Mouse (Mus musculus) kidney, embryonic 15.5 days (tissue): ENCODE measurements around the gene Fam189b. TPM values are rescaled to one million over a fixed set of nuclear protein-coding genes. Genes with fewer than 3 reads are reported as not detected.

Experiments
- ATAC-seq: fragments of 200-750 bp; cut with Nextera tagmentation; replicated peaks from 2 replicates; pipeline ENCODE4 v1.8.0; 2017; ENCODE audit warnings: moderate TSS enrichment; ENCODE audit not compliant: low FRiP score
- H3K27ac ChIP-seq: fragments of 300-500 bp; sonication (generic); 2 replicates; pipeline ENCODE4 v1.5.1; 2015; ENCODE audit warnings: mild to moderate bottlenecking, inconsistent platforms
- H3K27me3 ChIP-seq: fragments of 300-500 bp; sonication (generic); 2 replicates; pipeline ENCODE4 v1.6.1; 2015; ENCODE audit warnings: inconsistent platforms
- H3K36me3 ChIP-seq: fragments of 300-500 bp; sonication (generic); 2 replicates; pipeline ENCODE4 v1.6.1; 2015; ENCODE audit warnings: inconsistent platforms
- H3K4me1 ChIP-seq: fragments of 300-500 bp; sonication (generic); 2 replicates; pipeline ENCODE4 v1.6.1; 2015; ENCODE audit warnings: inconsistent platforms
- H3K4me2 ChIP-seq: fragments of 300-500 bp; sonication (generic); 2 replicates; pipeline ENCODE4 v1.6.1; 2015; ENCODE audit warnings: moderate library complexity, mild to moderate bottlenecking, inconsistent platforms
- H3K4me3 ChIP-seq: fragments of 300-500 bp; sonication (generic); replicated peaks from 2 replicates; pipeline ENCODE4 v1.5.1; 2015; ENCODE audit warnings: mild to moderate bottlenecking, inconsistent platforms
- H3K9ac ChIP-seq: fragments of 300-500 bp; sonication (generic); 2 replicates; pipeline ENCODE4 v1.6.1; 2015; ENCODE audit warnings: mild to moderate bottlenecking, inconsistent platforms
- H3K9me3 ChIP-seq: fragments of 300-500 bp; sonication (generic); replicated peaks from 2 replicates; pipeline ENCODE4 v1.6.1; 2016; ENCODE audit warnings: inconsistent platforms
- WGBS: fragments of 180-500 bp; shearing (Covaris S2); methylation state at CpG from one replicate; pipeline ENCODE4 v1.1.7; 2015; ENCODE audit warnings: mixed read lengths; 5-methylcytosine and 5-hydroxymethylcytosine counted together
- polyA plus RNA-seq: library from polyadenylated mRNA; unstranded; fragments of >200 nt; fragmentation: Nextera tagmentation; extraction: Ambion mirVana; gene quantifications from 2 replicates; pipeline ENCODE4 v1.2.1, GENCODE M21; 2015

Gene Fam189b
- polyA plus RNA-seq, result 37.1 and 50.4 TPM in 2 replicates

- Histone ChIP-seq H3K36me3 (peaks cover 50% of the 10 kb centered on the region), H3K4me1 (peaks cover 65% of the 10 kb centered on the region), H3K9me3 (no peaks in the 10 kb centered on the region), H3K9ac (peak within 1 kb of the TSS; percentile 54), H3K27me3 (no peaks in the 10 kb centered on the region), H3K4me2 (peak within 1 kb of the TSS; percentile 83), H3K27ac (peak within 1 kb of the TSS; percentile 89), H3K4me3 (peak within 1 kb of the TSS; percentile 60)
- WGBS, result 5% methylated on average over 39 of the region's 39 CpGs
- ATAC-seq, result peak; percentile 92
Observed at GRCm38 (mm10) chr3:89183058-89183958, at the start of gene Fam189b. Gene Fam189b (plus strand): TSS chr3:89183143.

DNA sequence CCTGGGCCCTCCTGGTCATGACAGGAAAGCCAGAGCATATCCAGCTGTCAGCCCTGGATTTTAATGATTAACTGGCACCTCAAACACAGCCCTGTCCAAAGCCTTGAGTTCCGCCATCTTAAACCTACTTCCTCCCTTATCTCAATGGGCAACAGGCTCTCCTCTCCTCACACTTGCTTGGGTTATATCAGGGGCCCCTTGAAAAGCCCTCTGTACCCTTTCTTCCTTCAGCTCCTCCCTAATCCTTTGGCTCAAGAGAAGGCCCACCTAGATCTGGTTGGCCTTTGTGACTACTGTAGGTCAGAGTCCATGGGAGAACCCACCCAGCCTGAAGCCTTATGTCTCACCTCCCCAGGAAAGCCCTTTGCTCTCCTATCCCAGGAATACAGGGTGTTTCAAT is 49.2 kb upstream of the Fam189b start:
- no peak overlapping the region for H3K27ac ChIP-seq

GRCm38 (mm10) chr3:89135958-89136357 is 47.0 kb upstream of the Fam189b start, which contains the start of gene Pklr:
Gene Pklr (plus strand): TSS chr3:89136142.
- H3K4me2 ChIP-seq, result 0 out of 2 replicates have a peak within 1 kb of the TSS, but pooled peaks have one; percentile 16
- H3K9me3 ChIP-seq, result no peaks in the 10 kb centered on the region
- WGBS, result 61% methylated on average over 3 of the region's 3 CpGs
- H3K36me3 ChIP-seq, result no peaks in the 10 kb centered on the region
- no peak within 1 kb of the TSS for H3K4me3 ChIP-seq
- peaks cover 14% of the 10 kb centered on the region for H3K4me1 ChIP-seq
- 0 out of 2 replicates have a peak within 1 kb of the TSS, but pooled peaks have one; percentile 13 for H3K27ac ChIP-seq
- ATAC-seq, result no peak
- peaks cover 5% of the 10 kb centered on the region; the same call in 1 of the 2 replicates for H3K27me3 ChIP-seq
- H3K9ac ChIP-seq, result no peak within 1 kb of the TSS

More for the DNA sequence above, 49.2 kb upstream of the Fam189b start:
- Histone ChIP-seq H3K36me3 (no peaks in the 10 kb centered on the region), H3K4me1 (peaks cover 14% of the 10 kb centered on the region), H3K4me2 (no peak overlapping the region), H3K9ac (no peak overlapping the region), H3K9me3 (no peaks in the 10 kb centered on the region), H3K27me3 (peaks cover 5% of the 10 kb centered on the region; the same call in 1 of the 2 replicates), H3K4me3 (no peak overlapping the region)
- ATAC-seq, result no peak
- 85% methylated on average over 1 of the region's 1 CpGs for WGBS

GRCm38 (mm10) chr3:89136365-89136764 is 46.6 kb upstream of the Fam189b start:
- Histone ChIP-seq H3K9ac (no peak overlapping the region), H3K36me3 (no peaks in the 10 kb centered on the region), H3K27me3 (peaks cover 5% of the 10 kb centered on the region; the same call in 1 of the 2 replicates), H3K4me3 (no peak overlapping the region), H3K4me1 (peaks cover 14% of the 10 kb centered on the region), H3K27ac (no peak overlapping the region), H3K4me2 (0 out of 2 replicates have a peak overlapping the region, but pooled peaks have one; percentile 16), H3K9me3 (no peaks in the 10 kb centered on the region)
- ATAC-seq, result peak; percentile 78
- 31% methylated on average over 9 of the region's 9 CpGs for WGBS

DNA sequence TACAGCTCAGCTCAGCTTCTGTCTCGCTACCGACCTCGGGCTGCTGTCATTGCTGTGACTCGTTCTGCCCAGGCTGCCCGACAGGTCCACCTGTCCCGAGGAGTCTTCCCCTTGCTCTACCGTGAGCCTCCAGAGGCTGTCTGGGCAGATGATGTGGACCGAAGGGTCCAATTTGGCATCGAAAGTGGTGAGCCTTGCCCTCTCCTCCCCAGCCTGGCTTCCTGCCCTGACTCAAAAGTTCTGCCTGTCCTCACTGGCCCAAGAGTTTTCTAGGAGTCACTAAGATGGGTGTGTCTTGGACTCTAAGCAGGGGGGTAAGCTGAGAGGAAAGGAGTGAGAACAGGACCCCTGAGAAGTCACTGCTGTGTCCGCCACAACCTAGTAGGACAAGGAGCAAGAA is 38.1 kb upstream of the Fam189b start:
- H3K9me3 ChIP-seq, result no peaks in the 10 kb centered on the region
- ATAC-seq, result no peak
- peaks cover 11% of the 10 kb centered on the region for H3K4me1 ChIP-seq
- WGBS, result 68% methylated on average over 10 of the region's 10 CpGs
- H3K4me3 ChIP-seq, result no peak overlapping the region
- no peak overlapping the region for H3K27ac ChIP-seq
- no peaks in the 10 kb centered on the region for H3K36me3 ChIP-seq
- no peak overlapping the region for H3K4me2 ChIP-seq
- H3K27me3 ChIP-seq, result peaks cover 30% of the 10 kb centered on the region
- H3K9ac ChIP-seq, result no peak overlapping the region

DNA sequence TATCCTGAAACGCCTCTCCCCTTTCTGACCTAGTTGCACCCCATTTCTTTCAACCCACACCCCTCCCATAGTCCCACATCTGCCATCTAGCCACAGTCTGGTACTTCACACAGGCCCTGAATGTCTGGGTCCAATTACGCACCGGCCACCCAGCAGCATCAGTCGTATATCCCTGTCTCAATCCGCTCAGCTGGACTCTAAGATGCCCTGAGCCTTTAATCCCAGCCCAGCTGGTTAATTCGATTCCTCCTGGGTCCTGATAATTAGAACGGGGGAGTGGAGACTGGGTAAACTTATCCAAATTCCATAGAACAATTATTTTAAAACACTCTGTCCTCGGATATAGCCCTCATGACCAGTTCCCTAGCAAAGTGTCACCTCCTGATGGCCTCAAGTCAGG is 37.4 kb upstream of the Fam189b start:
- Histone ChIP-seq H3K36me3 (no peaks in the 10 kb centered on the region), H3K4me3 (no peak overlapping the region), H3K9me3 (no peaks in the 10 kb centered on the region), H3K27me3 (peaks cover 37% of the 10 kb centered on the region), H3K9ac (no peak overlapping the region), H3K4me1 (peaks cover 11% of the 10 kb centered on the region), H3K4me2 (no peak overlapping the region), H3K27ac (no peak overlapping the region)
- no peak for ATAC-seq
- WGBS, result 38% methylated on average over 8 of the region's 8 CpGs

DNA sequence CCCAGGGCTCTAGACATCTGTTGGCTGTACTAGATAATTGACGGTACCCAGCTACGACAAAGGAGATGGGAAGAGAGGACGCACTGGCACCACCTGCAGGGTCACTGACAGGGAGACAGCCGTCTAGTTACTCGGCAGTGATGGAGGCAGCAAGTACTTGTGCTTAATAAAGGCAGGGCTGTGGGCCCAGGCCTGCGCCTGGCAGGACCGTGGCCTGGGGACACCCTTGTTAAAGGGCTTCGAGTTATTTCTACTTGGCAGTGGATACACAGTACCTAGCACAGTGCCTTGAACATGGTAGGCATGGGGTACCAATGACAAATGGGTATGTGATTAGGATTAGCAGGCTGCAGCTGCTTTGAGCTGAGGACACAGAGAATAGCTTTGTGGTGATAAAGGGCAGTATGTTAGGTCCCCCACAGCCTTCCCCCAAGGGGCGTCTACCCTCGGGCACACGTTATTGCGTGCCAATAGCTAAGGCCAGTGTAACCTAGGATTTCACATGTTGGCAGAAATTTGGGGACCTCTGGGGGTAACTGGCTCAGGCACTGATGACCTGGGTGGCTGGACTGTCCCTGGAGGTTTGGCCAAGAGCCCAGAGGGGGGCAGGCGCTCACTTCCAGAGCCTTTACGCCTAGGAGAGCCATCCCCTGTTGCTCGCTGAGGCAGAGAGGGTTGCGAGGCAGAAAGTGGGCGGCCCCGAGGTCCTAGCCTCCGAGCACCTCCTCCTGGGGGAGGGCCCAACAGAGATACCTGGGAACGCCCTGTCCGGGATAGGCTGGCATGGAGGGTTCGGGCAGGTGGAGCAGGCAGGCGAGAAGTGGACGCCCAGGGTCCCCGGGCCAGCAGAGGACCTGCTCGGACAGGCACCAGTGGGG is 35.6 kb upstream of the Fam189b start:
- Histone ChIP-seq H3K36me3 (no peaks in the 10 kb centered on the region), H3K4me3 (peak overlapping the region; percentile 41), H3K27me3 (peaks cover 44% of the 10 kb centered on the region), H3K4me2 (peak overlapping the region; percentile 82), H3K9ac (peak overlapping the region; percentile 29; the same call in 1 of the 2 replicates), H3K27ac (no peak overlapping the region), H3K9me3 (no peaks in the 10 kb centered on the region), H3K4me1 (peaks cover 11% of the 10 kb centered on the region)
- WGBS, result 23% methylated on average over 26 of the region's 26 CpGs
- peak; percentile 90 for ATAC-seq

DNA sequence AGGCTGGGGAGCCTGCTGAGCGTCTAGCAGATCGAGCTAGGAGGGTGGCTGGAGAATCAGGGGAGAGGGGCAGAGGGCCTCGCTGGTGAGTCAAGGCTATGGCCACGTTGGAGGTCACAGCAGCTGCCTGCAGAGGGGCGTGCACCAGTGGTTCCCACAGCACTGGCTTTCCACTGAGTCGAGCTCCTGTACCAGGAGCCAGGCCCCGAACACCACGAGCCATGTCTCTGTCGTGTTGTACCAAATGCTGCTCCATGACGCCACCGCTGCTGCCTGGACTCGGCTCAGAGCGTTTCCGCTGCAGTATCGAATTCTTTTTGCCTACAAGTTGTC is 35.0 kb upstream of the Fam189b start:
- H3K4me1 ChIP-seq, result peaks cover 11% of the 10 kb centered on the region
- H3K4me3 ChIP-seq, result peak overlapping the region; percentile 41
- H3K4me2 ChIP-seq, result peak overlapping the region; percentile 82
- no peaks in the 10 kb centered on the region for H3K36me3 ChIP-seq
- no peak overlapping the region for H3K27ac ChIP-seq
- 6% methylated on average over 15 of the region's 15 CpGs for WGBS
- peak; percentile 37; the same call in 1 of the 2 replicates for ATAC-seq
- peaks cover 50% of the 10 kb centered on the region for H3K27me3 ChIP-seq
- peak overlapping the region; percentile 29; the same call in 1 of the 2 replicates for H3K9ac ChIP-seq
- no peaks in the 10 kb centered on the region for H3K9me3 ChIP-seq

DNA sequence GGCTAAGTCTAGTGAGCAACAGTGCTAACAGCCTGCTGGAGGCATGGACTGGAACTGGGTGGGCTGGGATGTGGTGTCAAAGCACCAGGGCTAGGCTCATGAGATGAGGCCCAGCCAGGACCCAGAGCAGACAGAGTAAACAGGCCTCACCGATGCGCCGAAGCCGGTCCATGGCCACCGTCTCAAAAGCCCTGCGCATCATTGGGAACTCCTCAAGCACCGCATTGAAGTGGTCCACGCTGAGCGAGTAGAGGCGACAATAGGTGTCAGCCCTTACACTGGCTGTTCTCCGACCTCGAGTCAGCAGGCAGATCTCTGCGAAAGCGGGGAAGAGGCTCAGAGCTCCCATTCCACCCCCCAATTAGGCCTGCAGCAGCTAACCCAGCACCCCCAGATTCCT is 34.4 kb upstream of the Fam189b start:
- no peak for ATAC-seq
- 73% methylated on average over 14 of the region's 14 CpGs for WGBS
- Histone ChIP-seq H3K9ac (no peak overlapping the region), H3K27me3 (peaks cover 50% of the 10 kb centered on the region), H3K9me3 (no peaks in the 10 kb centered on the region), H3K36me3 (no peaks in the 10 kb centered on the region), H3K4me1 (peaks cover 11% of the 10 kb centered on the region), H3K27ac (no peak overlapping the region), H3K4me3 (no peak overlapping the region), H3K4me2 (peak overlapping the region; percentile 82)

- H3K9ac ChIP-seq, result no peak overlapping the region
- H3K4me3 ChIP-seq, result no peak overlapping the region
- H3K27me3 ChIP-seq, result peaks cover 46% of the 10 kb centered on the region
- H3K4me1 ChIP-seq, result peaks cover 9% of the 10 kb centered on the region
- 51% methylated on average over 17 of the region's 17 CpGs for WGBS
- H3K36me3 ChIP-seq, result no peaks in the 10 kb centered on the region
- H3K4me2 ChIP-seq, result no peak overlapping the region
- no peak overlapping the region for H3K27ac ChIP-seq
- H3K9me3 ChIP-seq, result no peaks in the 10 kb centered on the region
- ATAC-seq, result no peak
Observed at GRCm38 (mm10) chr3:89152084-89152835, 30.7 kb upstream of the Fam189b start.

- Histone ChIP-seq H3K4me1 (peaks cover 16% of the 10 kb centered on the region), H3K36me3 (no peaks in the 10 kb centered on the region), H3K27me3 (peaks cover 28% of the 10 kb centered on the region), H3K4me3 (no peak overlapping the region), H3K9me3 (no peaks in the 10 kb centered on the region), H3K9ac (no peak overlapping the region), H3K27ac (no peak overlapping the region), H3K4me2 (no peak overlapping the region)
- ATAC-seq, result no peak
- 88% methylated on average over 8 of the region's 8 CpGs for WGBS
Observed at GRCm38 (mm10) chr3:89156951-89157350, 26.0 kb upstream of the Fam189b start.
